Mouse (Mus musculus): ENCODE measurements at regions not wholly inside any gene's neighbourhood (a gene's known extent, or its start where the extent isn't known, plus 50 kb on each side); places are given as distances from the start of the nearest gene placed in this dataset.

DNA sequence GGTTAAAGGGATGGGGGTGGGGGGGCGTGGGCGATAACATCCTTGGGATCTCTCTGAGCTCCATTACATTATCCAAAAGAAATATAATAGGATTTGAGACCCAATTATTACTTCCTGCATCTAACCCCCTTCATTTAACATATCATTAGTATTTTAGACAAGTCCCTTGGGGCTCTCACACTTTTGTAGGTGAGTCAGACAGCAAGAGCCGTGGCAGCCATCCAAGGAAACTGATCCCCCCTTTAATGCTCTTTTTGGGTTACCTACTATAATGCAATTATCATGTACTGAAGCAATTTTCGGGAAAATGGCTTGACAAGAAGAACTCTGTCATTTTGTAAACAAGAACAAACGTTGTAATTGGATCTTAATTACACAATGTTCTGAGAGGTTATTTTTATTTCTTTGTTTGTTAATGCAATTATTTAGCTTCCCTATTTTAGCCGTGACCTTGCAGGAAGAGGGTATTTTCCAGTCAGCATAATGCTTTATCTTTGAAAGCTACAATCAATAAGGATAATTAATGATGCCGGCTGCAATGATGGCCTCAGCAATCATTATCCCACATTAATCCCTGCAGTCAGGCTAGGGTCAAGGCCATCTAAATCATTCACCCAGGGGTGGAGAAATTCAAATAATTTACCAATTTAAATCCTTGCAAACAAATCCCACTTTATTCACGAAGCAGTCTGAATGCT lies 297.5 kb upstream of the Rsrc1 start:
- TF ChIP-seq GATA1 (IDR thresholded peaks at IDR 0.05; ENCODE audit: low read length) = no peak
- no peak for TF ChIP-seq TAL1 (IDR thresholded peaks at IDR 0.05; ENCODE audit: low read length)

Data from erythroblast, embryonic 14.5 days (primary cell).